Mouse (Mus musculus): ENCODE results near the gene Mucl3.

Mucl3 gene

GRCm38 (mm10) chr17:35665957-35666515 is 22.5 kb upstream of the Mucl3 start:
- no peak for TF ChIP-seq GATA4 (IDR thresholded peaks at IDR 0.05; ENCODE audit: insufficient replicate concordance, low read length)

GRCm38 (mm10) chr17:35653086-35653485 is 9.6 kb upstream of the Mucl3 start:
- no peak for TF ChIP-seq GATA4 (IDR thresholded peaks at IDR 0.05; ENCODE audit: insufficient replicate concordance, low read length)

DNA sequence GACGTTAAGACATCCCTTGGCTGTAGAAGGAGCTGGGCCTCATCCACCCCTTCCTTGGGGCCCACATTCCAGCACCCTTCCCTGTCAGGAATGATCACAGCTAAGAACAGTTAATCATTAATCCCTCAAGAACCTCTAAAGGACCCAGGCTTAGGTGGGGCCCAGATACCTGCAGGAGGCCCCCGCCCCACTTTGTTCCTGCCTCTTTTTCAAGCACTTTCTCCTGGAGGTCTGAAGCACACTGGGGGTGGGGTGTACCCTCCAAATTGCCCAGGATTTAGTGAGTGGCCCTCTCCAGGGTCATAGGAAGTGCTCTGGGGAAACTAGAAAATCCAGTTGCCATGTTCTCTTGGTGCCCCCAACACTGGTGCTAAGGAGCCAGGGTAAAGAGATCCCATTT is 5.9 kb upstream of the Mucl3 start:
- TF ChIP-seq GATA4 (IDR thresholded peaks at IDR 0.05; ENCODE audit: insufficient replicate concordance, low read length), result no peak

- TF ChIP-seq GATA4 (IDR thresholded peaks at IDR 0.05; ENCODE audit: insufficient replicate concordance, low read length), result no peak
Measured at GRCm38 (mm10) chr17:35639352-35639751, 4.1 kb downstream of the Mucl3 start.

DNA sequence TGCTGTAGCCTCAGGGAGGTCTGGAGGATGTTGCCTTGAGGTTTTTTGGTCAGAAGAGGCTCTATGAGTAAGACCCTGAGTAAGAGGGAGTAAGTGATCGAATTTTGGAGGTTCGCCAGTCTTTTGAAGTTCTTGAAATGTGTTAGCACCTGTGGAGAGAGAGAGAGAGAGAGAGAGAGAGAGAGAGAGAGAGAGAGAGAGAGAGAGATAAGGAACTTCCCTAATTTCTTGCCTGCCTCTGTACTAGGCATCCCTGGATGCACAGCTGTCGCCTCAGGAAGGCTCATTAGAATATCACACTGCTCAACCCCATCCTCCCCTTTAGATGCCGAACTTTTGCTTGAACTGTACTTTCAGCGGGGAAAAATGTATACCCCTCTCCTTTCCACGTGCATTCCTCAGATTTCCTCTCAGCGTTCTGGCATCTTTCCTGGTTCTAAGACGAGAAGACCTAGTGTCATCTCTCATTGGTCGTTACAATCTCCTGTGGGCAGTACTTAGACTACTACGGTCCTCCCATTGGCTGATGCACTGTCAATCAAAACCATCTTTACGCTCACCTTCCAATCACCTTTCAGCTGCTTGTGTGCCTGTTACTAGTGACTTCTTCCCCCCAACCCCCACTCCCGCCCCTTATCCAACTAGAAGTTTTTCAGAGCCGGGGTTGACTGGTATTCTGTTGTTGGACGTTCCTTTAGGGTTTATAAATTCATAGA is 4.9 kb downstream of the Mucl3 start:
- TF ChIP-seq GATA4 (IDR thresholded peaks at IDR 0.05; ENCODE audit: insufficient replicate concordance, low read length), result no peak

DNA sequence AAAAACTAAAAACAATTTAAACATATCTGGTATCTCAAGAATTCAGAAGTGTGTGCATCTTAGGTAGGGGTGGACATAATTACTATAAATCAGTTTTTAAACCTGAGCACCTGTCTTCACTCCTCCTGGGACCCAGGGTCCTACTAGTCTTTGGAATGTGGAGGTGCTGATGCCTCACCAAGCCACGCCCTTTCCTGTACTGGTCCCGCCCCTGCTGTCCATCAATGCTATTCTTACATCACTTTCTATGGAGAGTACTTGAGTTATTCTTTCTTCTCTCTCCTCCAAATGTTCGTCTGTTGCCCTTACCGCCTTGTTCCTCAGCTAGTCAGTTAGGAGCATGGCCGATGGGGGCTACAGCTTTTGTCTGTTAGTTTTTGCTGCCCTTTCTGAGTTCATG is 7.1 kb downstream of the Mucl3 start:
- TF ChIP-seq GATA4 (IDR thresholded peaks at IDR 0.05; ENCODE audit: insufficient replicate concordance, low read length), result no peak

- TF ChIP-seq GATA4 (IDR thresholded peaks at IDR 0.05; ENCODE audit: insufficient replicate concordance, low read length), result no peak
Measured at GRCm38 (mm10) chr17:35635699-35636111, 7.8 kb downstream of the Mucl3 start.

- no peak for TF ChIP-seq GATA4 (IDR thresholded peaks at IDR 0.05; ENCODE audit: insufficient replicate concordance, low read length)
Measured at GRCm38 (mm10) chr17:35635202-35635601, 8.3 kb downstream of the Mucl3 start.

DNA sequence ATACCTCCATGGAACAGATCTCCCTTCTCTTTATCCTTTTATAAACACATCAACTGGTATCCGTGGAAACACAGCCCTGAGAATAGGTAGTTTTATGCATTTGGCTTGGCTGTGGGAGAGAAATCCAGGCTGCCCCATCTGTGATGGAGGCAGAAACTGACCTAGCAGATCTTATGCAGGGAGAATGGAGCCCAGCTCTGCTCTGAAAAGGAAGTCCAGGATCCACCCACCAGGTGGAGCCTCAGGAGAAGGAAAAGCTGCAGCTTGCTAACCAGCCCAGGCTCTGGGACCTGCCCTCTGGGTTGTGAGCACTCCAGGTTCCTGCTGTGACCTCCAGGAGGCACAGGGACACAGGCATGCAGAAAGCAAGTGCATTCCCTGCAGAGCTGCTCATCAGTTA is 9.5 kb downstream of the Mucl3 start:
- no peak for TF ChIP-seq GATA4 (IDR thresholded peaks at IDR 0.05; ENCODE audit: insufficient replicate concordance, low read length)

DNA sequence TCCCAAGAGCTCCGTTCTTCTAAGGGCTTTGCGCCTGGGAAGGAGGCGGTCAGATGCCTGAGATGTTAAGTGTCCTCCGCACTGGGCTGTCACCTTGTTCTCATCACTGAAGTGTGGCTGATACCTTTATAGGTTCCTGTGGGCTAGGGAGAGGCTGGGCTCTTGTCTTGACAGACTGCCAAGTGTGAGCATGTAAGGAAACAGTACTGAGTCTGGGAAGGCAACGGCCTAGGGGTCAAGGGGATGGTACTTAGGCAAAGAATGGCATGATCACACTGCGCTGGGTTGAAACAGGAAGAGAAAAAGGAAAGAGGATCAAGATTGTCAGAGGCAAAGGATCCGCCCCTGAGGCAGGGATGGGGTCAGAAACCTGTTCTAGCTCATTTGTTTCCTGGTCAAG is 17.0 kb downstream of the Mucl3 start, which contains the start of gene Gm9573:
Gene Gm9573, minus strand, starts transcription at position 101 of the 400 bp plus-strand sequence.
- TF ChIP-seq GATA4 (IDR thresholded peaks at IDR 0.05; ENCODE audit: insufficient replicate concordance, low read length), result no peak

- TF ChIP-seq GATA4 (IDR thresholded peaks at IDR 0.05; ENCODE audit: insufficient replicate concordance, low read length), result no peak
Measured at GRCm38 (mm10) chr17:35617127-35617526, 26.4 kb downstream of the Mucl3 start.

- no peak for TF ChIP-seq GATA4 (IDR thresholded peaks at IDR 0.05; ENCODE audit: insufficient replicate concordance, low read length)
Measured at GRCm38 (mm10) chr17:35601736-35602354, 41.6 kb downstream of the Mucl3 start.

DNA sequence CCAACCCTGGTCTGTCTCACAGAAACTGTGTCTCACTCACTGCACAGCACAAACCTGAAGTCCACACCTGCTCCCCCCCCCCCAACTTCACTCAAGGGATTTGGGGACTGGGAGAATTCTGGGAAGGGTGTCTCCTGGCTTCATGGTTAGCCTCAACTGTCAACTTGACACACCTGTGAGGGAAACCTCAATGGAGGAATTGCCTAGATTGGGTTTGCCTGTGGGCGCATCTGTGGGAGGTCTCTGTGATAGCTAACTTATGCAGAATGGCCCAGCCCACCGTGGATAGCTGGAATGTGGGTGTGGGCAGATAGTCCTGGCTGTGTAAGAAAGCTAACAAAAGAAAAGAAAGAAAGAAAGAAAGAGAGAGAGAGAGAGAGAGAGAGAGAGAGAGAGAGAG is 42.2 kb downstream of the Mucl3 start, which contains the start of gene Sfta2:
Gene Sfta2, plus strand, starts transcription at position 301 of the 400 bp plus-strand sequence.
- no peak for TF ChIP-seq GATA4 (IDR thresholded peaks at IDR 0.05; ENCODE audit: insufficient replicate concordance, low read length)

- no peak for TF ChIP-seq GATA4 (IDR thresholded peaks at IDR 0.05; ENCODE audit: insufficient replicate concordance, low read length)
Measured at GRCm38 (mm10) chr17:35597399-35597798, 46.1 kb downstream of the Mucl3 start.

- no peak for TF ChIP-seq GATA4 (IDR thresholded peaks at IDR 0.05; ENCODE audit: insufficient replicate concordance, low read length)
Measured at GRCm38 (mm10) chr17:35594456-35594855, 49.0 kb downstream of the Mucl3 start.

- no peak for TF ChIP-seq GATA4 (IDR thresholded peaks at IDR 0.05; ENCODE audit: insufficient replicate concordance, low read length)
Measured at GRCm38 (mm10) chr17:35593786-35594185, 49.7 kb downstream of the Mucl3 start.
